Mouse (Mus musculus) heart, embryonic 16.5 days (tissue): Measurements from ENCODE around the gene Clec12b. TPM values are rescaled to one million over a fixed set of nuclear protein-coding genes. Genes with fewer than 3 reads are reported as not detected.

ENCODE experiments used
- ATAC-seq: fragments of 200-750 bp; cut with Nextera tagmentation; replicated peaks from 2 replicates; pipeline ENCODE4 v1.8.0; 2017; ENCODE audit warnings: moderate number of reproducible peaks; ENCODE audit not compliant: insufficient read depth, low FRiP score; ENCODE audit errors: extremely low read depth
- H3K27ac ChIP-seq: fragments of 300-500 bp; sonication (generic); 2 replicates; pipeline ENCODE4 v1.5.1; 2014; ENCODE audit warnings: mild to moderate bottlenecking, low read length, control low read depth, moderate library complexity
- H3K27me3 ChIP-seq: fragments of 300-500 bp; sonication (generic); 2 replicates; pipeline ENCODE4 v1.6.1; 2014; ENCODE audit warnings: low read length, mixed read lengths; ENCODE audit not compliant: control insufficient read depth, insufficient read depth
- H3K36me3 ChIP-seq: fragments of 300-500 bp; sonication (generic); 2 replicates; pipeline ENCODE4 v1.6.1; 2014; ENCODE audit not compliant: control insufficient read depth, insufficient read depth
- H3K4me1 ChIP-seq: fragments of 300-500 bp; sonication (generic); 2 replicates; pipeline ENCODE4 v1.6.1; 2014; ENCODE audit warnings: low read length, mixed read lengths; ENCODE audit not compliant: control insufficient read depth, insufficient read depth
- H3K4me2 ChIP-seq: fragments of 300-500 bp; sonication (generic); 2 replicates; pipeline ENCODE4 v1.6.1; 2014; ENCODE audit warnings: low read depth, mild to moderate bottlenecking, control low read depth, low read length
- H3K4me3 ChIP-seq: fragments of 300-500 bp; sonication (generic); 2 replicates; pipeline ENCODE4 v1.5.1; 2014; ENCODE audit warnings: mild to moderate bottlenecking, control low read depth, low read length
- H3K9ac ChIP-seq: fragments of 300-500 bp; sonication (generic); 2 replicates; pipeline ENCODE4 v1.6.1; 2014; ENCODE audit warnings: low read length, control low read depth
- H3K9me3 ChIP-seq: fragments of 300-500 bp; sonication (generic); replicated peaks from 2 replicates; pipeline ENCODE4 v1.6.1; 2016; ENCODE audit warnings: low read length; ENCODE audit not compliant: control insufficient read depth
- WGBS: fragments of 180-500 bp; shearing (Covaris S2); extraction: QIAGEN DNeasy Blood & Tissue Kit; methylation state at CpG from one replicate; pipeline ENCODE4 v1.1.7; 2014; 5-methylcytosine and 5-hydroxymethylcytosine counted together
- polyA plus RNA-seq: library from polyadenylated mRNA; unstranded; fragments of >200 nt; fragmentation: Nextera tagmentation; extraction: Ambion mirVana; gene quantifications from 2 replicates; pipeline ENCODE4 v1.2.1, GENCODE M21; 2015

Gene Clec12b
- polyA plus RNA-seq, 1 experiment from 2014 or later: 0.12 TPM

DNA sequence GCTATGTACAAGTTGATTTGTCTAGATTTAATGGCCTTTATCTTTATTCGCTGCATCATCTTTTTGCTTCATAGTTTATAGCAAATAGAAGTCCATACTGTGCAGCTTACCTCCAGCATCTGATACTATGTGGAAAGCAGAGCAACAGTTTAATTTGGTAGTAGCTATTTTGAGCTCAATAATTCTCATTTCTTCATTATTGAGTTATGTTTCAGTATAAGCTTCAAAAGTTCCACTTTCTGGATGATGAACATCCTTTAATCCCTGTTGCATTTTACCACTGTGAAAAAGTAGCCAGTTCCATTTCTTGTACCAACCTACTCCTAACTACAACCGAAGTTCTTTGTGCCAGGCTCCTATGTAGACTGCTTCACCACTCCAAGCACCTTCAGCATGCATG is 22.9 kb upstream of the Clec12b start, which contains the start of gene Clec9a:
Gene Clec9a, plus strand, starts transcription at position 301 of the 400 bp plus-strand sequence.
- 82% methylated on average over 2 of the region's 2 CpGs for WGBS
- peak within 1 kb of the TSS; percentile 15; the same call in 1 of the 2 replicates for H3K27ac ChIP-seq
- no peak for ATAC-seq
- H3K9me3 ChIP-seq: no peaks in the 10 kb centered on the region
- H3K27me3 ChIP-seq: no peaks in the 10 kb centered on the region
- no peak within 1 kb of the TSS for H3K9ac ChIP-seq
- no peaks in the 10 kb centered on the region for H3K36me3 ChIP-seq
- H3K4me3 ChIP-seq: no peak within 1 kb of the TSS
- peaks cover 4% of the 10 kb centered on the region for H3K4me1 ChIP-seq
- H3K4me2 ChIP-seq: no peak within 1 kb of the TSS

DNA sequence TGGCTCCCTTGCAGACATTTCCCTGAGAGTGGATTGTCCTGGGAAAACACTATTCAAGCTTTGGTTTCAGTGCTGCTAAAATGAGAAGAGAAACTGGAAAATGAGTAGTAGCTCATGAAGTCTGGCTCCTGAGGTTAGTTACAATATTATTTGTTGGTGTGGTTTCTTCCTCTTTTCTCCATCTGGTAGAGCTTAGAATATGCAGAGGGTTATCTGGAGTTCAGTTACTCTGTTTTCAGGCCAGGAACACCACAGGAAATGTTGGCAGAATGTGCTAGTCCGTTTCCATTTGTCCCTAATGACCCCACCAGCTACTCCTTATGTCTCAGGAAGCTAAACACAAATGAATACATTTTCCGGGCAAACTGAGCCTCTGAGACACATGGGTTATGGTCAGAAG is 21.6 kb upstream of the Clec12b start:
- H3K36me3 ChIP-seq: no peaks in the 10 kb centered on the region

DNA sequence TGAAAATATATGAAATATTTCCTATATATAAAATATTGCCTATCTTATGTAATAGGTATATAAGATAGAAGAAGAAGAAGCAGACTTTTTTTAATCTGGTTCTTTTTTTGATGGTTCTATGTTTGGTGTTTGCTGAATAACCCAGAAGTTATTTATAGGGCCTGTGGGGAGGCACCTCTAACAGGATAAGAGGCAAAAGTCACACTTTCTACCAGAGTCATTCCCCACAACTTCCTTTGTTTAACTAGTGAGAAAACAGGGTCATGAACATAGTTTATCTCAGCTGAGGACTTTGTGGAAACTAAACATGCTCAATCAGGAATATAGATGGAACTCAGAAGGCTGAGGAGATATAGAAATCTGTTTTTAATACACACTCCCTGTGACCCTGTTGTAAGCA is 20.3 kb upstream of the Clec12b start:
- Histone ChIP-seq H3K4me3 (no peak overlapping the region), H3K4me1 (peaks cover 4% of the 10 kb centered on the region), H3K27ac (no peak overlapping the region), H3K4me2 (no peak overlapping the region), H3K27me3 (no peaks in the 10 kb centered on the region), H3K9ac (no peak overlapping the region), H3K36me3 (no peaks in the 10 kb centered on the region), H3K9me3 (no peaks in the 10 kb centered on the region)
- ATAC-seq: no peak

More for the DNA sequence above, 21.6 kb upstream of the Clec12b start:
- H3K4me1 ChIP-seq: peaks cover 4% of the 10 kb centered on the region
- H3K9me3 ChIP-seq: no peaks in the 10 kb centered on the region
- H3K27ac ChIP-seq: peak overlapping the region; percentile 15
- no peak overlapping the region for H3K4me3 ChIP-seq
- H3K9ac ChIP-seq: no peak overlapping the region
- no peaks in the 10 kb centered on the region for H3K27me3 ChIP-seq
- no peak overlapping the region for H3K4me2 ChIP-seq
- peak; percentile 37 for ATAC-seq
- WGBS: 30% methylated on average over 2 of the region's 2 CpGs

DNA sequence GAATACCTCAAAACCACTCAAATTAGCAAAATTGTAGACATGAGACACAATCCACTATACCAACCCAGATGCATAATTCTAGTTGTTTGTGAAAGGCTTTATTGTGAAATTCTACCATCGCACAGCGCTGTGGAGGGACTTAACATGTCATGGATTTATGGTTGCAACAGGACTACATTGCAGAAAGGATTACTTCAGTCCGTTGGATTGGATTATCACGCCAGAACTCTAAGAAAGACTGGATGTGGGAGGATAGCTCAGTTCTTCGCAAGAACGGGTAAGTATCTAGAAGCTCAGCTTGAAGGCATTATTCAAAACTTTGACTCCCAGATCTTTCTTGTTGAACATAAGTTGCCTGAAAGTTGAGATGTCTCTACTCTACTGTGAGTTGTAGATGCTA is 17.7 kb upstream of the Clec12b start:
- no peak overlapping the region for H3K27ac ChIP-seq
- WGBS: 83% methylated on average over 6 of the region's 6 CpGs
- H3K4me2 ChIP-seq: no peak overlapping the region
- H3K4me3 ChIP-seq: no peak overlapping the region
- no peaks in the 10 kb centered on the region for H3K36me3 ChIP-seq
- no peak for ATAC-seq
- no peaks in the 10 kb centered on the region for H3K9me3 ChIP-seq
- H3K4me1 ChIP-seq: peaks cover 10% of the 10 kb centered on the region
- H3K27me3 ChIP-seq: no peaks in the 10 kb centered on the region
- no peak overlapping the region for H3K9ac ChIP-seq

DNA sequence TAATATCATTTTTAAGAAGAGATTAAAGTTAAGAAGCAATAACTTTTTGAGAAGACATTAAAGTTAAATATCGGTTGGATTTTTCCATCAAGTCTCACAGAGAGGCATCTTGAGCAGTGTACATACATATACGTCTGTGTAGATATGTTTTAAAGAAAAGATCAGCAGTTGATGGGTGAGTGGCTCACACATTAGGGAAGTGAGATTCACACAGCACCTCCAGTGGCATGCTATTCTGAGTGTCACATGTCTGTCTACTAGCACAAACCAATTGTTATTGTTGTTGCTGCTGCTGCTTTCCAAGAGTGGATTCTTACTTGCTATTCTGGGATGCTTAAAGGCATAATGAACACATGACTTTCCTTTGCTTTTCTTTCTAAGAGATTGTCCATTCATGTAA is 16.7 kb upstream of the Clec12b start:
- 87% methylated on average over 2 of the region's 2 CpGs for WGBS

DNA sequence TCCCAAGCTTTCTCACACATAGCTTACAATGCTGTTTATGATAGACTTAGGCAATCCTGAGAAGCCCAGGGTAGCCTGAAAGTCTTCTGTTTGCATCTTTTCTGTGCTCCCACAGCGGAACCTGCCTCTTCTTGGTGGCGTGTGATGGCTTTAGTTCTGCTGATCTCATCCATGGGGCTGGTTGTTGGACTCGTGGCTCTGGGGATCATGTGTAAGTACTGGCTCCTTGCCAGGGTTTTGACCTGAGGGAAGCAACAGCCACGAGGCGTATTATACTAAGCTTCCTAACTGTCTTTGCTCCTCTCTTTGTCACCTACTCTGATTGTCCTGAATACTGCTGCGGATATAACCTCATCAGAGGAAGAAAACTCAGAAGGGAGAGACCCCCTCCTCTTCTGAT is 14.3 kb upstream of the Clec12b start:
- no peak overlapping the region for H3K4me2 ChIP-seq
- peak; percentile 58 for ATAC-seq

More for the DNA sequence above, 16.7 kb upstream of the Clec12b start:
- Histone ChIP-seq H3K4me3 (no peak overlapping the region), H3K9ac (no peak overlapping the region), H3K9me3 (no peaks in the 10 kb centered on the region), H3K4me2 (no peak overlapping the region), H3K4me1 (peaks cover 10% of the 10 kb centered on the region), H3K36me3 (no peaks in the 10 kb centered on the region), H3K27me3 (no peaks in the 10 kb centered on the region), H3K27ac (no peak overlapping the region)
- no peak for ATAC-seq

DNA sequence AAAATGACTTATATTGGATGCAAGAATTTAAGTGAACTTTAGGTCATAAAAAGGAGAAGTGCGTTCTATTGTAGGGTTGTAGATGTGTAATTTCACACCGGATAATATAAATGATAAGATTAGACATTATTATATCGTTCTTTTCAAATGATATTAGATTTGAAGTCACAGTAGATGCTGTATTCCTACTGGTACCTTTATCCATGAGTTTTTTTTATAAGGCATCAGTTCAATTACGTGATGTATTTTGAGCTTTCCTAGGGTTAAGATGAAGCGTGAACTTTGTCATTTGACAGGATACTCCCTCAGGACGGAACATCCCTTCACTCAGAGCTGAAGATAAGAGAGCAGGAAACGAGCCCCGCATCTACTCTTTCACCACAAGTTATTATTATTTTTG is 11.3 kb upstream of the Clec12b start, which contains the start of gene Clec1b:
Gene Clec1b, plus strand, starts transcription at position 301 of the 400 bp plus-strand sequence.
- Histone ChIP-seq H3K36me3 (no peaks in the 10 kb centered on the region), H3K9ac (no peak within 1 kb of the TSS), H3K27ac (no peak within 1 kb of the TSS), H3K4me1 (peaks cover 6% of the 10 kb centered on the region), H3K27me3 (no peaks in the 10 kb centered on the region), H3K4me2 (no peak within 1 kb of the TSS), H3K4me3 (no peak within 1 kb of the TSS), H3K9me3 (no peaks in the 10 kb centered on the region)
- ATAC-seq: no peak
- WGBS: 61% methylated on average over 8 of the region's 8 CpGs

More for the DNA sequence above, 14.3 kb upstream of the Clec12b start:
- H3K4me3 ChIP-seq: no peak overlapping the region
- H3K36me3 ChIP-seq: no peaks in the 10 kb centered on the region
- 37% methylated on average over 6 of the region's 6 CpGs for WGBS
- H3K4me1 ChIP-seq: peaks cover 6% of the 10 kb centered on the region
- H3K9ac ChIP-seq: no peak overlapping the region
- H3K27ac ChIP-seq: 0 out of 2 replicates have a peak overlapping the region, but pooled peaks have one; percentile 42
- no peaks in the 10 kb centered on the region for H3K27me3 ChIP-seq
- H3K9me3 ChIP-seq: no peaks in the 10 kb centered on the region

DNA sequence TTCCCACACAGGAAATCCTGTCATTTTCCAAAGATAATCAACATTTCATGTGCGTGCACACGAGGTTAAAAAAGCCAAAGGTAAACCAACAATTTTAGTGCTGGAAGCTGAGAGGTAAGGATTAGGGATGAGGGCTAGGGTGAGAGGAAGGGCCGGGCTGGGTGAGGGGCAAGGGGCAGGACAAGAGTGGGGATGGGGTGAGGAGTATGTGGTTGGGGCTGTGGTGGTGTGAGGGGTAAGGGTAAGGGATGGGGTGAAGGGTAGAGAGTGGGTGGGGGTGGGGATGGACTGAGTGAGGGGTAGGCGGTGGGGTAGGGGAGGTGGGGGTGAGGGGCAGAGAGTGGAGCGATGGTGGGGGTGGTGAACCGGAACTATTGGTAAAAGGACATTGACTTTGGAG is 8.1 kb upstream of the Clec12b start:
- Histone ChIP-seq H3K9me3 (no peaks in the 10 kb centered on the region), H3K4me2 (no peak overlapping the region), H3K4me1 (no peaks in the 10 kb centered on the region), H3K4me3 (no peak overlapping the region), H3K9ac (no peak overlapping the region), H3K36me3 (no peaks in the 10 kb centered on the region), H3K27ac (no peak overlapping the region), H3K27me3 (no peaks in the 10 kb centered on the region)
- 72% methylated on average over 6 of the region's 6 CpGs for WGBS
- ATAC-seq: no peak

DNA sequence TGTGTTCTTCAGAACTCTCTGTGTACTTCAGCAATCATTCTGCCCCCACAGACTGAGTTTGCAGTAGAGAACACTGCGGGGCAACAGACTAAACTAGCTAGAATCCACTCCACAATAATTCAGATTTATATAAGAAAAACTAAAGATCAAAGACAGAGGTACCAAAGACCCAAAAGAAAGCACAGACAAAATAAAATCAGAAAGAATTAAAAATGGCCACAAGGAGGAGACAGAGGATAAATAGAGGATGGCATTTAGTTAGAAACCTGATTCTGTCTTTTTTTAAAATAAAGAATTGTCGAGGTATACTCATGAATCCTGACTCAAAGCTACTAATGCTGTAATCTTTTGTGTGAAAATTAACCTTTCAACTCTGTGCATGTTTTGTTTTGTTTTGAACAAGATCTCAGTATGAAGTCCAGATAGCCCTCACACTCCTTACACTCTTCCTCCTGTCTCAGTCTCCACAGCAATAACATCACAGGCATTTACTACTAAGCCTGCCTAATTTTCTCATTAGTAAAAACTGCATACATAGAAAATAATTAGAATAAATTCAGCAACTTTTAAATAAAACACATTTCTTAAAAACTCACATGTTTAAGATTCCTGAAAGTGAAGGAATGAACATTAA is 7.5 kb upstream of the Clec12b start:
- Histone ChIP-seq H3K36me3 (no peaks in the 10 kb centered on the region), H3K4me1 (no peaks in the 10 kb centered on the region), H3K27ac (no peak overlapping the region), H3K27me3 (no peaks in the 10 kb centered on the region), H3K9ac (no peak overlapping the region), H3K4me2 (no peak overlapping the region), H3K9me3 (no peaks in the 10 kb centered on the region), H3K4me3 (no peak overlapping the region)
- ATAC-seq: no peak
- WGBS: 13% methylated on average over 2 of the region's 2 CpGs
